Mouse (Mus musculus): ENCODE measurements at regions not wholly inside any gene's neighbourhood (a gene's known extent, or its start where the extent isn't known, plus 50 kb on each side); places are given as distances from the start of the nearest gene placed in this dataset.

DNA sequence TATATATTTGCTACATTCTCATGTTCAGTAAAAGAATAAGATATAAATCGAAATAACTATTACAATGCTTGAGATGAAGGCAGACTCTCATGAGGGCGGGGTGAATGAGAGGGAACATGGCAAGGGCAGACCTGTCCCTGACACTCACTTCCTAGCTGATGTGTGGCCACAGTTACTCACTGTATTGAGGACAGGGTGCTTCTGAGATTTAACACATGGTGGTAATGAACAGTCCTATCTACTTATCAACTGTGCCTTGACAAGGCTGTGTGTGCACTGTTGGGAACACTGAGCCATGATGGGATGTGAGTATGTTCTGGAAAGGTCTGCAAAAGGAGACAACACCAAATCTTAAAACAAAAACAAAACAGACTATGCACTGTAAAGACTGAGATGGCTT is 274.8 kb upstream of the Map3k7 start:
- in situ Hi-C loops (cut with MboI, MseI): no loop called here

DNA sequence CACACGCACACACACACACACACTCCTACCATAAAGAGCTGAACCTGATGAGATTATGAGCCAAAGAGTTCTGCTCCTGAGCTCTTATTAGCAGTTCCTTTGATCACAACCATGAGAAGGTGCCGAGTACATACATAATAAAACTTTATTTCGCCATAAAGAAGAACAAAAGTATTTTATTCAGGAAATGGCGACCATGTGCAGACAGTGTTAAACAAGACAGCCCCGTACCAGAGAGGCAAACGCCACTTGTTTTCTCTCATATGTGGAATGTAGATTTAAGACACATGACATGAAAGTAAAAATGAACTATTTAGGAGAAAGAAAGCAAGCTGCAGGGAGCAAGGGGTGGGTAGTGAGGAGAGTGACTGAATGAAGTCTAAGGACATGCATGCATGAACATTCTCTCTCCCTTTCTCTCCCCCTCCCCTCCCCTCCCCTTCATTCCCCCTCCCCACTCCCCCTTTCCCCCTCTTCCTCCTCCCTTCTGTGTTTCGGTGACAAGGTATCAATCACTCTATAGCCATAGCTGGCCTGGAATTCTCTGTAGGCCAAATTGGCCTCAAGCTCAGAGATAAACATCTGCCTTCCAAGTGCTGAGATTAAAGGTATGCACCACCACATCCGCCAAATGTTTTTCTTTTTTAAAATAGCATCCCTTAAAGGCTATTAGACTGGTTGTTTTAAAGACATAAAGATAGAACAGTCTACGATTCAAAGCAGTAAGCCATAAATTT is 266.0 kb upstream of the Map3k7 start:
- in situ Hi-C loops (cut with MboI, MseI): no loop called here

GRCm38 (mm10) chr4:31698506-31698782 is 265.5 kb upstream of the Map3k7 start:
- in situ Hi-C loops (cut with MboI, MseI): no loop called here

- in situ Hi-C loops (cut with MboI, MseI): no loop called here
These were observed 264.6 kb upstream of the Map3k7 start for GRCm38 (mm10) chr4:31699296-31699695.

DNA sequence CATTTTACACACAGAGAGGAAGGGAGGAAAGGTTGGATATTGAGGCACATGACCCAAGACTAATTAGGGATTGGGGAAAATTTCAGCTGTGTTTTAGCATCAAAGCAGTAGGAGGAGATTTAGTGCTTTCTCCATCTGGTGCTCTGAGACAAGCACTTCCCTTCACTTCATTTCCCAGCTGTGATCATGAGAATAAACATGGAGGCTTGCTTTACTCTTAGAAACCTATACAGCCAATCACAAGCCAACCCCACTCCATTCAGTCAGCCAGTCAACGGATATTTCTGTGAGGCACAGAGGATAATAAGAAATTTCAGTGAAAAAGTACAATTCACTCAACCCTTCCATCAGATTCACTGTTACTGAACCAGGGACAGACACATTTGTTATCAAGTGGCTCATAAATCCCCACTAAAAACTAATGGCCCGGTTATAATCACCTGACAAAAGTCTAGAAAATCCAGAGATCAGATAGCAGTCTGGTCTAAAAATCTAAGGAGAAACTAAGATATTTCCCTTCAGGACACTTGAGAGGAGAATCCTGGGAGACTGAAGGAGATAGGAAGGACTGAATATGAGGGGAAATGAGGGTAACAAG is 249.7 kb upstream of the Map3k7 start:
- in situ Hi-C loops (cut with MboI, MseI): no loop called here

GRCm38 (mm10) chr4:31723501-31723900 is 240.4 kb upstream of the Map3k7 start:
- in situ Hi-C loops (cut with MboI, MseI): no loop called here

GRCm38 (mm10) chr4:31724400-31724799 is 239.5 kb upstream of the Map3k7 start:
- in situ Hi-C loops (cut with MboI, MseI): no loop called here

DNA sequence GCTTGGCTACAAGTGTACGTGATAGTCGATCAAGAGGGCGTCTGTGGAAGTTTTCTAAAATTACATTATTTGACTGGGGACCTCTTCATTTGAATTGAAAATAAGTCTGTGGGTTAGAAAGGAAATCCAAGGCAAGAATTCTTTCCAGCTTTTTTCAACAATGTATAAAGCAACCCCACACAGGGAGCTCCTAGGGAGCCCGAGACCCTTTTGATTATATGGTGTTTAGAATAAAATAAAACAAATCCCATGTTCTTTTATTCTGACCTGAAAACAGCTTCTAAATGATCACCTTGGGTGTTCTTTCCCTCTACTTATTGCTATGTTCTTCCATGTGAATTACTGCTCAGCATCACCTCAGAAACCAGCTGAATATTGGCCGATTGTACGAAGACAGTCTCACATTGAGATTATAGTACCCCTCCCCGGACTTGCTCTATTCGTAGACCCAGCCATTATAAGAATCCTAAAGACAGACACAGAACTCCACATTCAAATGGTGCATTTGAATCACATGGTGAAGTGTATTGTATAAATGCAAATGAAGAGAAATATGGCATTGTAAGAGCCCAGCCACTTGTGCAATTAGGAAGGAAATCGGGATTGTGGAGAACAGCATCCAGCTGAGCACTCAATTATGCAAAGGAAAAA is 236.3 kb upstream of the Map3k7 start:
- in situ Hi-C loops (cut with MboI, MseI): no loop called here

DNA sequence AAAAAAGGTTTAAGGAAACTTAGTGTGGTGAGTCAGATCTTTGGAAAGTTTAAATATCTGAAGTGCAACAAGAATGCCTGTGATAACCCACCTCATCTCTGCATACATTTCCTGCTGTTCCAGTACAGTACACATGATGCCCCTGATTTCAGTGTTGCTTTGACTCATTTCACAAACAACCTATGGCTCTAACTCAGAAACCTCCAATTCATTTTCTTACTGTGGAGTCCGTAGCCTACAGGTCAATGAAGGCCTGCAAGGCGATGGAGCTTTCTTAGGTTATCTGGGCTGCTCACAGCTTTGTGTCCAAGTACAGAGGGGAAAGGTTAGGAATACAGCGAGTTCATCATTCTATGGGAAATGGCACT is 235.8 kb upstream of the Map3k7 start:
- in situ Hi-C loops (cut with MboI, MseI): no loop called here

GRCm38 (mm10) chr4:31743776-31744175 is 220.1 kb upstream of the Map3k7 start:
- in situ Hi-C loops (cut with MboI, MseI): no loop called here

GRCm38 (mm10) chr4:31744431-31744830 is 219.5 kb upstream of the Map3k7 start:
- in situ Hi-C loops (cut with MboI, MseI): no loop called here

GRCm38 (mm10) chr4:31753677-31754312 is 210.1 kb upstream of the Map3k7 start:
- in situ Hi-C loops (cut with MboI, MseI): no loop called here

DNA sequence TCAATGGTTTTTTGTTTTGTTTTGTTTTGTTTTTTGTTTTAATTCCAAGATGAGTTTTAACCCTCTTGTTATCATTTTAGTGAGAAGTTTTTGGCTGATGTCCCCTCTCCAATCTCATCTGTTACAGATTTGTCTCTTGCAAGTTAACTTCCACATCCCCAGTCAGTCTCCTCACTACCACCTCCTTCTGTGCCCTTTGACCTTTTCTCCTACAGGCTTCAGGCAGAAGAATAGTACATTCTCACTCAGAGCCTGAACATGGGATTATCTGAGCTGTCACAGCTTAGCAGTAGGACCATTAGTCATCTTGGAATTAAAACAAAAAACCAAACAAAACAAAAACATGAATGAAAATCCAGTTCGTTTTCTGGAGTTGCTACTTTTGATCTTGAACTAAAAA is 206.8 kb upstream of the Map3k7 start:
- in situ Hi-C loops (cut with MboI, MseI): no loop called here

GRCm38 (mm10) chr4:31760116-31760515 is 203.8 kb upstream of the Map3k7 start:
- in situ Hi-C loops (cut with MboI, MseI): no loop called here

DNA sequence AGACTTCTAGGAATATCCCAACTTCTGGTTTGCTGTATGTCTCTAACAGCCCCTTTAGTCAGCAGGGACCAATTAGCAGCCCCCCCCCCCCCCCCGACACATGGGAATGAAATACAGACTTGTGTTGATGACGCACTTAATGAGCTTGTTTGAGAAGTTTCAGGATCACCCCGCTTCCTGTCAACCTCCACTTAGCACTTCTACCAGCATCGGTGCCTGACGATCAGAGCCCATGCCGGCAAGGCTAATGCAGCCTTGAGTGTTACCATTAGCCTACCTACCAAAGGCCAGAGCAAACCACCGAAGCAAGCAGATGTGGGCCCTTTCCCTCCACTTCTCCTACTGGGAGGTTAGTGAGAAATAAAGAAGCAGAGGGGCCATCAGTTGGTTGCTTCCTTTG is 201.7 kb upstream of the Map3k7 start:
- in situ Hi-C loops (cut with MboI, MseI): no loop called here

DNA sequence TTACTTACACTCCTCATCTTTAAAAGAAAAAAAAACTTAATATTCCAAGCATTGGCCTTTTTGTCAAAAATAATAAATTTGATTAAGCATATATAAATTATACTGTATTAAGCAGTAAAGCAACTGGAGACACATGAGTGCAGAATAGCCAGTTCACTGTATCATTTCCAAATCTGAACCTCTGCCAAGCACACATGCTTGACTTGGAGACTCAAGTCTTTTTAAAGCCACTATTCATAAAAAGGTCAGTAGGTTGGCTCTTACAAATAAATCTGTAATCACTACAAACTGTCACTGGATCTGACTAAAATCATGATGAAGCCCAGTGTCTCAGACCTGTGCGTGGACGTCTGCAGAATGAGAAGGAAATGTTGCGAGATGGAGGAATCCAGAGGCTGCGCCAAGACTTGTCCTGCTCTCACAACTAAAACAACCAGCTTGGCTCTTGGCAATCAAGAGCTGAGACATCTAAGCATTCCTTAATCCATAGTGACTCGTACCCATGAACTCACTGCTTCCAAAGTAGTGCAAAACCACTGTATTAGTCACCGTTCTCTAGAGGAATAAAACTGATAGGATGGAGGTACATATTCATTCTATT is 195.8 kb upstream of the Map3k7 start:
- in situ Hi-C loops (cut with MboI, MseI): no loop called here

- in situ Hi-C loops (cut with MboI, MseI): no loop called here
These were observed 194.6 kb upstream of the Map3k7 start for GRCm38 (mm10) chr4:31769325-31769724.

- in situ Hi-C loops (cut with MboI, MseI): no loop called here
These were observed 177.6 kb upstream of the Map3k7 start for GRCm38 (mm10) chr4:31786284-31786683.

GRCm38 (mm10) chr4:31817574-31818240 is 146.2 kb upstream of the Map3k7 start:
- in situ Hi-C loops (cut with MboI, MseI): no loop called here

- in situ Hi-C loops (cut with MboI, MseI): no loop called here
These were observed 144.2 kb upstream of the Map3k7 start for GRCm38 (mm10) chr4:31819521-31820259.

Measured in regulatory T cell (primary cell).